7 mouse cellular contexts compared by ENCODE assay signal in genomic region chr5:99728027-99728451, GRCm38 (mm10). TPM values are rescaled to one million over a fixed set of nuclear protein-coding genes. Genes with fewer than 3 reads are reported as not detected.
A peak's percentile ranks its signal among the peaks of the same experiment; 100 is the strongest.
DNase-seq lines count a peak whose midpoint lies in the region; ATAC-seq and TF ChIP-seq lines count a peak whose summit lies in the region.

No protein-coding gene starts in this region.

- peaks cover 12% of the 10 kb centered on the region; the same call in 1 of the 2 replicates for H3K27me3 ChIP-seq in lung, embryonic 15.5 days
- peaks cover 80% of the 10 kb centered on the region for H3K27me3 ChIP-seq in embryonic facial prominence, embryonic 10.5 days (replicated peaks; ENCODE audit: low read depth, poor library complexity, severe bottlenecking)
- H3K27me3 ChIP-seq in hindbrain, embryonic 11.5 days (ENCODE audit: control insufficient read depth, insufficient read depth, low read length) = peaks cover 21% of the 10 kb centered on the region; the same call in 1 of the 2 replicates
- no peaks in the 10 kb centered on the region for H3K27me3 ChIP-seq in limb, embryonic 11.5 days (ENCODE audit: control insufficient read depth, insufficient read depth, low read length)

- no peak overlapping the region for H3K27ac ChIP-seq in lung, embryonic 15.5 days
- no peak overlapping the region for H3K27ac ChIP-seq in embryonic facial prominence, embryonic 10.5 days (replicated peaks)
- no peak overlapping the region for H3K27ac ChIP-seq in hindbrain, embryonic 11.5 days (ENCODE audit: low read depth, low read length)
- H3K27ac ChIP-seq in limb, embryonic 11.5 days (replicated peaks; ENCODE audit: low read depth, low read length) = peak overlapping the region; percentile 86
- H3K27ac ChIP-seq in olfactory bulb, adult 2 months (ENCODE audit: insufficient read depth, low read depth, low read length) = no peak overlapping the region

- WGBS in lung, embryonic 15.5 days = 0% methylated on average over 15 of the region's 15 CpGs
- WGBS in embryonic facial prominence, embryonic 10.5 days = under 1% methylated on average over 15 of the region's 15 CpGs
- WGBS in hindbrain, embryonic 11.5 days = 1% methylated on average over 15 of the region's 15 CpGs
- under 1% methylated on average over 15 of the region's 15 CpGs for WGBS in limb, embryonic 11.5 days
- 4% methylated on average over 15 of the region's 15 CpGs for WGBS in olfactory bulb, adult 2 months

- peak overlapping the region; percentile 97 for H3K4me2 ChIP-seq in lung, embryonic 15.5 days
- H3K4me2 ChIP-seq in hindbrain, embryonic 11.5 days (replicated peaks; ENCODE audit: low read depth, low read length) = peak overlapping the region; percentile 100
- H3K4me2 ChIP-seq in limb, embryonic 11.5 days (ENCODE audit: low read depth, severe bottlenecking) = peak overlapping the region; percentile 91

- ATAC-seq in lung, embryonic 15.5 days (ENCODE audit: borderline replicate concordance, extremely low read depth, low FRiP score, low TSS enrichment) = no peak
- 0 out of 2 replicates have a peak, but pooled peaks have one; percentile 16 for ATAC-seq in hindbrain, embryonic 11.5 days (ENCODE audit: low FRiP score)
- ATAC-seq in limb, embryonic 11.5 days (ENCODE audit: insufficient number of reproducible peaks, low FRiP score, low TSS enrichment, low read depth) = peak; percentile 67; the same call in 1 of the 2 replicates

- no peaks in the 10 kb centered on the region for H3K36me3 ChIP-seq in lung, embryonic 15.5 days
- H3K36me3 ChIP-seq in embryonic facial prominence, embryonic 10.5 days (replicated peaks) = no peaks in the 10 kb centered on the region
- H3K36me3 ChIP-seq in hindbrain, embryonic 11.5 days (ENCODE audit: control insufficient read depth, insufficient read depth, low read length) = no peaks in the 10 kb centered on the region
- H3K36me3 ChIP-seq in limb, embryonic 11.5 days (ENCODE audit: control insufficient read depth, insufficient read depth, low read length) = no peaks in the 10 kb centered on the region

- peaks cover 30% of the 10 kb centered on the region for H3K4me1 ChIP-seq in lung, embryonic 15.5 days
- H3K4me1 ChIP-seq in embryonic facial prominence, embryonic 10.5 days = peaks cover 21% of the 10 kb centered on the region
- peaks cover 10% of the 10 kb centered on the region; the same call in 1 of the 2 replicates for H3K4me1 ChIP-seq in hindbrain, embryonic 11.5 days (replicated peaks; ENCODE audit: control insufficient read depth, insufficient read depth, low read length)
- H3K4me1 ChIP-seq in limb, embryonic 11.5 days (ENCODE audit: control insufficient read depth, insufficient read depth, low read length) = peaks cover 10% of the 10 kb centered on the region; the same call in 1 of the 2 replicates
- peaks cover 14% of the 10 kb centered on the region for H3K4me1 ChIP-seq in olfactory bulb, adult 2 months (ENCODE audit: control insufficient read depth, insufficient read depth, low read length)

- intact Hi-C loops in gastrocnemius, postnatal 14 days (cut with DNase I; ENCODE audit: low total_unique reads) = no loop called here

- DNase-seq in lung, postnatal 36 days = no peak
- DNase-seq in embryonic facial prominence, embryonic 10.5 days (ENCODE audit: low spot score) = peak; percentile 32
- DNase-seq in hindbrain, embryonic 11.5 days (ENCODE audit: low spot score) = peak; percentile 56
- DNase-seq in limb, embryonic 11.5 days (ENCODE audit: low spot score) = peak; percentile 74
- DNase-seq in gastrocnemius, postnatal 14 days = no peak

- H3K9ac ChIP-seq in lung, embryonic 15.5 days = no peak overlapping the region
- no peak overlapping the region for H3K9ac ChIP-seq in hindbrain, embryonic 11.5 days (ENCODE audit: low read depth, low read length)
- H3K9ac ChIP-seq in limb, embryonic 11.5 days (ENCODE audit: low read length) = no peak overlapping the region

- H3K4me3 ChIP-seq in lung, embryonic 15.5 days = peak overlapping the region; percentile 73
- H3K4me3 ChIP-seq in embryonic facial prominence, embryonic 10.5 days = peak overlapping the region; percentile 80
- H3K4me3 ChIP-seq in hindbrain, embryonic 11.5 days (ENCODE audit: low read depth, low read length) = peak overlapping the region; percentile 58
- H3K4me3 ChIP-seq in limb, embryonic 11.5 days (ENCODE audit: low read depth, low read length) = peak overlapping the region; percentile 66
- peak overlapping the region; percentile 83 for H3K4me3 ChIP-seq in olfactory bulb, adult 2 months (ENCODE audit: insufficient read depth, low read depth, low read length)

- no peaks in the 10 kb centered on the region for H3K9me3 ChIP-seq in lung, embryonic 15.5 days
- H3K9me3 ChIP-seq in embryonic facial prominence, embryonic 10.5 days = no peaks in the 10 kb centered on the region
- no peaks in the 10 kb centered on the region for H3K9me3 ChIP-seq in hindbrain, embryonic 11.5 days (ENCODE audit: control insufficient read depth, low read length)
- no peaks in the 10 kb centered on the region for H3K9me3 ChIP-seq in limb, embryonic 11.5 days (ENCODE audit: control insufficient read depth, low read length)

- TF ChIP-seq CTCF in olfactory bulb, adult 2 months (IDR thresholded peaks at IDR 0.05; ENCODE audit: insufficient read depth, low read depth, low read length) = no peak

- TF ChIP-seq POLR2A in olfactory bulb, adult 2 months (IDR thresholded peaks at IDR 0.05; ENCODE audit: insufficient read depth, low read depth, low read length) = no peak

RNA-seq across cellular contexts. Expression of gene Rasgef1b, which starts 0.8 kb away (rescaled TPM):
- 14.9 and 16.3 TPM in 2 replicates for polyA plus RNA-seq in lung, embryonic 15.5 days (2015; fragmentation: Nextera tagmentation; extraction: Ambion mirVana)
- 11.8 and 13.5 TPM in 2 replicates for polyA plus RNA-seq in embryonic facial prominence, embryonic 10.5 days (2016; fragmentation: Nextera tagmentation; extraction: Ambion mirVana)
- 14.1 and 14.3 TPM in 2 replicates for polyA plus RNA-seq in hindbrain, embryonic 11.5 days (2014; fragmentation: Nextera tagmentation; extraction: Ambion mirVana)
- polyA plus RNA-seq in limb, embryonic 11.5 days (2014; fragmentation: Nextera tagmentation; extraction: Ambion mirVana) = 58.9 and 59.9 TPM in 2 replicates
- polyA plus RNA-seq in olfactory bulb, adult 2 months (2012; ENCODE audit: insufficient read depth, insufficient read length, low replicate concordance, missing spikeins) = not detected in 2 replicates
- 1 to 10 TPM; 1.2 to 1.7 TPM for total RNA-seq in gastrocnemius, postnatal 14 days (2021)

Comparison
In these comparisons a context has a peak if more than half of its experiments do, and no peak if none do; other contexts are left out.
1. DNase-seq: peak in embryonic facial prominence, embryonic 10.5 days (single experiment), hindbrain, embryonic 11.5 days (single experiment) and limb, embryonic 11.5 days (single experiment); none in lung, postnatal 36 days (single experiment) and gastrocnemius, postnatal 14 days (single experiment).
2. RNA of gene Rasgef1b, which starts 0.8 kb away (polyA plus RNA-seq): 58.9 to 59.9 TPM in limb, embryonic 11.5 days, 14.9 to 16.3 TPM in lung, embryonic 15.5 days, 14.1 to 14.3 TPM in hindbrain, embryonic 11.5 days and 11.8 to 13.5 TPM in embryonic facial prominence, embryonic 10.5 days; not detected in olfactory bulb, adult 2 months; every median in the first group is over 10 times any median in the second.
3. Peak in every context shown above with its lines, with median percentiles within 50 percentile points of each other: H3K4me2 ChIP-seq and H3K4me3 ChIP-seq.